Mouse (Mus musculus): Measurements from ENCODE around the gene Tlr4. TPM values are rescaled to one million over a fixed set of nuclear protein-coding genes. Genes with fewer than 3 reads are reported as not detected.
A peak's percentile ranks its signal among the peaks of the same experiment; 100 is the strongest.

The Tlr4 gene
- polyA plus RNA-seq (2015; fragmentation: Nextera tagmentation; extraction: Ambion mirVana), result 1.3 and 1.7 TPM in 2 replicates

DNA sequence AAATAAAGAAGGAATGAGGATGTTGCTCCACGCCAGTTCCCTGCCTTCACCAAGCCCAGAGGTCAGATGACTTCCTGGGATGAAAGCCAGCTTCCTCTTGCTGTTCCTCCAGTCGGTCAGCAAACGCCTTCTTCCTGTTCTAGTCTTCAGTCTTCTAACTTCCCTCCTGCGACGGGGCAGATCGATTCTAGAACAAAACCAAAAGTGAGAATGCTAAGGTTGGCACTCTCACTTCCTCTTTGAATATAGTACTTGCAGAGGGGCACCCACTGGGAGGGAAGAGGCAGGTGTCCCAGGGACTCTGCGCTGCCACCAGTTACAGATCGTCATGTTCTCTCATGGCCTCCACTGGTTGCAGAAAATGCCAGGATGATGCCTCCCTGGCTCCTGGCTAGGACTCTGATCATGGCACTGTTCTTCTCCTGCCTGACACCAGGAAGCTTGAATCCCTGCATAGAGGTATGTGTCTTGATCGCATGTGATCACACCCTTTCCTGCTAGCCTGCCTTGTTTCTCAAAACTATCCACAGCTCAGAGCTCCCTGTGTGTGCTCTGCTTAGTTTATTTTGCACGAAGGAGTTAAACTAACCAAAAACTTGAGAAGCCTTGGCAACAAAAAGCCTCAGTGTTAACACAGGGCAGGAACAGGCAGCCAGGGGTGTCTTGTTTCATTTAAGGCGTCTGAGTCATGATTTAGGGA is at the start of gene Tlr4:
Gene Tlr4, plus strand, starts transcription at position 122 of the 700 bp plus-strand sequence.
- Histone ChIP-seq H3K9me3 (no peaks in the 10 kb centered on the region), H3K4me3 (peak within 1 kb of the TSS; percentile 20), H3K9ac (0 out of 2 replicates have a peak within 1 kb of the TSS, but pooled peaks have one; percentile 2), H3K4me1 (peaks cover 5% of the 10 kb centered on the region; the same call in 1 of the 2 replicates), H3K4me2 (peak within 1 kb of the TSS; percentile 35), H3K36me3 (no peaks in the 10 kb centered on the region), H3K27ac (peak within 1 kb of the TSS; percentile 68), H3K27me3 (no peaks in the 10 kb centered on the region)
- ATAC-seq (ENCODE audit: borderline replicate concordance, extremely low read depth, low FRiP score, low TSS enrichment), result peak; percentile 73
- WGBS, result 26% methylated on average over 11 of the region's 11 CpGs

DNA sequence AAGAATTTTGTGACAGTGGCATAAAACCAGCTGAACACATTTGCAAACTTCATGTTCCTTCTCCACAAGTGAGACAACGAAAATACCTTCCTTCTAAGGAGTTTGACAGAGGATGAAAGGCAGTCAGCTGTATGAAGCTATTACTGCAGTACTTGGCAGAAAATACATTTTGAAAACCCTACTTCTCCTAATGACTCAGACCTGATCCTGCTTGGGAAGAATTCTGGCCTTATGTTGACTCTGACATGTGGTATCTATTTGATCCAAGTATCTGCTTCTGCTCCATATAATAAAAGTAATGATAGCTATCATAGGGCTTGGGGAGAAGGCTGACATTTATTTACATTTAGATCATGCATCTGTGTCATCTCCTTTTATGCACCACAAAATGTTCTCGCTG is 33.1 kb upstream of the Tlr4 start:
- WGBS, result 71% methylated on average over 2 of the region's 2 CpGs

DNA sequence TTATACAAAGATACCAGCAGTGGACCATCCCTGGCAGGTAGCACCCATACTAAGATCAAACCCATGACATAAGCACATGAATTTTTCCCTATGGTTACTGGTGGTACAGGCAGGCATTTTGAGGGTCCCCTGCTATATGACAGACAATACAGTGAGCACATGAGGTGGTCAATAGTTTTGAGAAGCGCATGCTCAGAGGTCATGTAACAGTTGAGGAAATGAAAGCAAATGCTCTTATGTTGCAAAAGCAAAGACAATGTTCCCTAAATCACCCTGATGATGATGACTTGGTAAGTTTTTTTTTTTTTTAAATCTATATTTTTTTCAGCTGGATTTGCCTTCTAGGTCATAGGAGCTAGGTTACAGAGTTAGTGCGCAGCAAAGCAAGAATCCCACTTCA is 30.7 kb upstream of the Tlr4 start:
- Histone ChIP-seq H3K4me2 (no peak overlapping the region), H3K27me3 (no peaks in the 10 kb centered on the region), H3K4me1 (no peaks in the 10 kb centered on the region), H3K36me3 (no peaks in the 10 kb centered on the region), H3K9me3 (no peaks in the 10 kb centered on the region), H3K4me3 (no peak overlapping the region), H3K9ac (no peak overlapping the region), H3K27ac (no peak overlapping the region)
- 89% methylated on average over 2 of the region's 2 CpGs for WGBS
- ATAC-seq (ENCODE audit: borderline replicate concordance, extremely low read depth, low FRiP score, low TSS enrichment), result no peak

More for the DNA sequence above, 33.1 kb upstream of the Tlr4 start:
- H3K27me3 ChIP-seq, result no peaks in the 10 kb centered on the region
- H3K4me1 ChIP-seq, result no peaks in the 10 kb centered on the region
- no peak for ATAC-seq (ENCODE audit: borderline replicate concordance, extremely low read depth, low FRiP score, low TSS enrichment)
- H3K9me3 ChIP-seq, result no peaks in the 10 kb centered on the region
- no peaks in the 10 kb centered on the region for H3K36me3 ChIP-seq
- no peak overlapping the region for H3K4me2 ChIP-seq
- H3K9ac ChIP-seq, result no peak overlapping the region
- H3K4me3 ChIP-seq, result no peak overlapping the region
- H3K27ac ChIP-seq, result no peak overlapping the region

DNA sequence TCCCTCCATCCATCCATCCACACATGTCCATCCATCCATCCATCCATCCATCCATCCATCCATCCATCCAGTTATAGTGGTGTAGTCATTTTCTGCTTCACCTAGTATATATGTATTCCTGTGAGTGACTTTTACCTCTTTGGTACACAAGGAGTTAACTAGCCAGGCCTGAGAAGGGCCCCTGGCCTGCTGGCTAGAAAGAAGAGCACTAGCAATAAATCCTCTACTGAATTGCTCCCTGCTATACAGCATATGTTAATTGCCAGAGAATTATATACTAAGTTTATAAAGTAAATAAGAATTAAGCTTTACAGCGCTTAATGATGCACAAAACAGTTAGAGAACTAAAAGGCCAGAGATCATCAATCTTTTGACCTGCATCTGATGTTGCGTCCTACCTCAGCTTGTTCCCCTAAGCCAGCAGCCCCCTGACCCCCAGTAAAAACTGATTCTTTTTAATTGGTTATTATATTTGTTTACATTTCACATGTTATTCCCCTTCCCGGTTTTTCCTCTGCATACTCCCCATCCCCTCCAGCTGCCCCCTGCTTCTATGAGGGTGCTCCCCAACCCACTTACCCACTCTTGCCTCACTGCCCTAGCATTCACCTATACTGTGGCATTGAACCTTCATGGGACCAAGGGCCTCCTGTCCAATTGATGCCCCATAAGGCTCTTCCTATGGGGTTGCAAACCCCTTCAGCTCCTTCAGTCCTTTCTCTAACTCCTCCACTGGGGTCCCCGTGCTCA is 22.7 kb upstream of the Tlr4 start:
- H3K4me2 ChIP-seq, result no peak overlapping the region
- H3K4me3 ChIP-seq, result no peak overlapping the region
- no peaks in the 10 kb centered on the region for H3K9me3 ChIP-seq
- no peak overlapping the region for H3K9ac ChIP-seq
- H3K36me3 ChIP-seq, result no peaks in the 10 kb centered on the region
- 58% methylated on average over 4 of the region's 4 CpGs for WGBS
- no peaks in the 10 kb centered on the region for H3K4me1 ChIP-seq
- H3K27me3 ChIP-seq, result no peaks in the 10 kb centered on the region
- no peak for ATAC-seq (ENCODE audit: borderline replicate concordance, extremely low read depth, low FRiP score, low TSS enrichment)
- no peak overlapping the region for H3K27ac ChIP-seq

DNA sequence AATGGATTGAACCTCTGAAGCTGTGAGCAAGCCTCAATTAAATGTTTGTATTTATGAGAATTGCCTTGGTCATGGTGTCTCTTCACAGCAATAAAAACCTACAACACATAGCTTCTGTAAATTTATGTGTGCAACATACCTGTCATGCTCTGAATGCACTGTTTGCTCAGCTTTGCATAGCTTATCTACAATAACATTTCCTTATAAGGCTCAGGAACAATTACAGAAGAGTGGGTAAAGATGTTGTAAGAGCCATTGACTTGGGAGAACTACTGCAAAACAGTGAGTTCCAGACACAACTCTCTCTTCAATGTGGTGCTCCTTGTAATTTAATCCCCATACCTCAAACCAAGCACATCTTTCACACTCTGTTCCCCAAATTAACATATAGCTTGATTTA is 21.6 kb upstream of the Tlr4 start:
- Histone ChIP-seq H3K4me3 (no peak overlapping the region), H3K4me1 (no peaks in the 10 kb centered on the region), H3K4me2 (no peak overlapping the region), H3K27me3 (no peaks in the 10 kb centered on the region), H3K36me3 (no peaks in the 10 kb centered on the region), H3K9ac (no peak overlapping the region), H3K9me3 (no peaks in the 10 kb centered on the region), H3K27ac (no peak overlapping the region)
- ATAC-seq (ENCODE audit: borderline replicate concordance, extremely low read depth, low FRiP score, low TSS enrichment), result no peak

DNA sequence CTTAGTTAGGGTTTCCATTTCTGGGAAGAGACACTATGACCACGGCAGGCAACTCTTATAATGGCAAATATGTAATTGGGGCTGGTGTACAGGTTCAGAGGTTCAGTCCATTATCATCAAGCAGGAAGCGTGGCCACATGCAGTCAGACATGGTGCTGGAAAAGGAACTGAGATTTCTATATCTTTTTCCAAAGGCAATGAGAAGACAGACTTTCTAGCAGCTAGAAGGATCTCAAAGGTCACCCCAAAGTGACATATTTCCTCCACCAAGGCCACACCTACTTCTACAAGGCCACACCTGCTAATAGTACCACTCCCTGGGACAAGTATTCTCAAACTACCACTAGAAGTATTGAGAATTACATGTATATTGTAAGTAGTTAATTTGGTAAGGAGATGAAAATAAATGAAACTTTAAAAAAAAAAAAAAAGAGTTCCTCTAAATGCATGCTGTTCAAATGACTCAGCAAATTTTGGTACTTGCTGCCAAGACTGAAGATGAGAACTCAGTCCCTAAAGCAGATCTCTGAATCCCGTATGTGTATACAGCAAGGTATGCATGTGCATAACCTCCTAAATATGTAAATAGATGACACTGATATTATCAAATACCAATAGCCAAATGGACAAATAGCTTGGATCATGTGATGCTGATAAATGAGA is 10.9 kb upstream of the Tlr4 start:
- Histone ChIP-seq H3K27me3 (no peaks in the 10 kb centered on the region), H3K4me2 (no peak overlapping the region), H3K4me1 (no peaks in the 10 kb centered on the region), H3K4me3 (no peak overlapping the region), H3K27ac (no peak overlapping the region), H3K9me3 (no peaks in the 10 kb centered on the region), H3K36me3 (no peaks in the 10 kb centered on the region), H3K9ac (no peak overlapping the region)
- no peak for ATAC-seq (ENCODE audit: borderline replicate concordance, extremely low read depth, low FRiP score, low TSS enrichment)
- 62% methylated on average over 3 of the region's 3 CpGs for WGBS

DNA sequence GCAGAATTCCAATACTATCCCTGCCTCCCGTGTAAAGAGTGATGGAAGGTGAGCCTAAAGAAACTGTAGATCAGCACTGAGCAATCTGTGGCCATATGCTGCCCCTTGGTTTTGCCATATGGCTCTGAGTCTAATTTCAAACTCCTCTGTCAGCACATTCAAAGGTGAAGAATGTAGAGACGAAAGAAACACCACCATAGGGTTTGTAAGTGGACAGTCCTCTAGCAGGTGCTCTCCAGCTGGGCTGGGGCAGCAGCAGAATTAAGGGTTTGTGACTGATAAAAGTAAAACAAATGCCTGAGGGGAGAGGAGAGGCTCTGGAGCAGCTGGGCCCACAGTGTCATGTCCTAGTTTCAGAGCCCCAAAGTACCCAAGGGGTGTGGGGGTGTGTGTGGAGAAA is 6.2 kb upstream of the Tlr4 start:
- no peaks in the 10 kb centered on the region for H3K9me3 ChIP-seq
- H3K36me3 ChIP-seq, result no peaks in the 10 kb centered on the region
- WGBS, result 54% methylated on average over 2 of the region's 2 CpGs
- ATAC-seq (ENCODE audit: borderline replicate concordance, extremely low read depth, low FRiP score, low TSS enrichment), result no peak
- no peak overlapping the region for H3K27ac ChIP-seq
- no peak overlapping the region for H3K9ac ChIP-seq
- H3K4me2 ChIP-seq, result no peak overlapping the region
- H3K27me3 ChIP-seq, result no peaks in the 10 kb centered on the region
- no peaks in the 10 kb centered on the region for H3K4me1 ChIP-seq
- no peak overlapping the region for H3K4me3 ChIP-seq

DNA sequence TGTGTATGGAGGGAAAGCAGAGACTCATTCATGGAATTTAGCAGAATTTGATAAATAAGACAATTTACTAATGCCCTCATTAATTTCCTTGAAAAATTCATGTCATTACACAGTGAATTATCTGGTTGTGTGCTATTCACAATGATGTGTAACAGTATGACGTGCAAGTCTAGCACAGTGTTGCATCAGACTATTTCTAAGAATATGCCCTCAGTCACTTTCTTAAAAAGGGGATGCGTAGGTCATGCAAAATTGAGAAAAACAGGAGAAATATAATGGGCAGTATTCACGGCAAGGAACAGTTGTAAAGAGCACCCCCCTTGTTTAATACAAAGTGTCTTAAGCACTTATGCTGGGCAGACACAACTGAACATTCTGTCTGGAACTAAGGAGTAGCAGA is 5.6 kb upstream of the Tlr4 start:
- no peak overlapping the region for H3K4me2 ChIP-seq
- no peak for ATAC-seq (ENCODE audit: borderline replicate concordance, extremely low read depth, low FRiP score, low TSS enrichment)
- 82% methylated on average over 3 of the region's 3 CpGs for WGBS
- no peak overlapping the region for H3K27ac ChIP-seq
- H3K36me3 ChIP-seq, result no peaks in the 10 kb centered on the region
- H3K27me3 ChIP-seq, result no peaks in the 10 kb centered on the region
- no peaks in the 10 kb centered on the region for H3K9me3 ChIP-seq
- H3K4me3 ChIP-seq, result no peak overlapping the region
- H3K4me1 ChIP-seq, result no peaks in the 10 kb centered on the region
- H3K9ac ChIP-seq, result no peak overlapping the region

DNA sequence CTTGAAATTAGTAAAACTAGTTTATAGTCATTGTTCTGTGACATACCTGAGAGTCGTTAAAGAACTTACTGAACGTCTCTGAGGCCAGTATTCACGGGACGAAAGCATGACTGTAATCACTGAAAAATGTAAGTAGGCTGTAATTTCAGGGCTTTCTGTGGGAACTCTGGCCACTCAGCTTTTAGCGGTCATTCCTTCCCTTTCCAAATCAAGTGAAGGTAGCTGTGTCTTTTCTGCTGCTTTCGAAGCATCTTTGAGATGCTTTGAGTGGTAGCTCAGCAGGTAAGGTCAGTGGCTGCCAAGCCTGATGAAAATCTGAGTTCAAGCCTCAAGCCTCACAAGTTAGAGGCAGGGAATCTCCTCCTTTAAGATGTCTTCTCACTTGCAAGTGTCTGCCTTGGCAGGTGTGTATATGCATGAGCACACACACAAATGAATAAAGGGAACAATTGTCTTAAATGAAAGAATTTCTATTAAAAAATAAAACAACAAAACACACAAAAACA is 832 bp downstream of the Tlr4 start:
- Histone ChIP-seq H3K4me3 (peak overlapping the region; percentile 1; the same call in 1 of the 2 replicates), H3K36me3 (no peaks in the 10 kb centered on the region), H3K9ac (no peak overlapping the region), H3K4me2 (peak overlapping the region; percentile 35; the same call in 1 of the 2 replicates), H3K9me3 (no peaks in the 10 kb centered on the region), H3K27me3 (no peaks in the 10 kb centered on the region), H3K4me1 (peaks cover 5% of the 10 kb centered on the region; the same call in 1 of the 2 replicates), H3K27ac (peak overlapping the region; percentile 68)
- ATAC-seq (ENCODE audit: borderline replicate concordance, extremely low read depth, low FRiP score, low TSS enrichment), result no peak
- 54% methylated on average over 6 of the region's 6 CpGs for WGBS

DNA sequence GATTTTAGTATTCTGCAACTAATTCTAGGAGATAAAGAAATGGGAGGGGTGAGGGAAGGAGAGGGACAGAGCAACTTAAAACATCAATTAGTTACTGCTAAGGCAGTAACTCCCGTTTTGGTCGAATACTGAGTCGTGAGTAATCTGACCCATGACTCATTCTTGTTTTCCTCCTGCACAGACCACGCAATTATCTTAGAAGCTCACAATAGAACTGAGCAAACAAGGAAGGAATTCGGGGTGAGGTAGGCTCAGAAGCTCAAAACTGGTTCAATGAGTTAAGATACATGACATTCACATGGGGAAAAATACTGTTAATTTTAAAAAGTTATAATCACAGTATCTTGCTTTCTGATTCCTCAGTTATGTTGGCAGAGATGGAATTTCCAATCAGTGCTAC is 1.3 kb downstream of the Tlr4 start:
- Histone ChIP-seq H3K9ac (no peak overlapping the region), H3K4me1 (peaks cover 5% of the 10 kb centered on the region; the same call in 1 of the 2 replicates), H3K27ac (no peak overlapping the region), H3K4me3 (no peak overlapping the region), H3K36me3 (no peaks in the 10 kb centered on the region), H3K4me2 (no peak overlapping the region), H3K9me3 (no peaks in the 10 kb centered on the region), H3K27me3 (no peaks in the 10 kb centered on the region)
- WGBS, result 17% methylated on average over 5 of the region's 5 CpGs
- no peak for ATAC-seq (ENCODE audit: borderline replicate concordance, extremely low read depth, low FRiP score, low TSS enrichment)

DNA sequence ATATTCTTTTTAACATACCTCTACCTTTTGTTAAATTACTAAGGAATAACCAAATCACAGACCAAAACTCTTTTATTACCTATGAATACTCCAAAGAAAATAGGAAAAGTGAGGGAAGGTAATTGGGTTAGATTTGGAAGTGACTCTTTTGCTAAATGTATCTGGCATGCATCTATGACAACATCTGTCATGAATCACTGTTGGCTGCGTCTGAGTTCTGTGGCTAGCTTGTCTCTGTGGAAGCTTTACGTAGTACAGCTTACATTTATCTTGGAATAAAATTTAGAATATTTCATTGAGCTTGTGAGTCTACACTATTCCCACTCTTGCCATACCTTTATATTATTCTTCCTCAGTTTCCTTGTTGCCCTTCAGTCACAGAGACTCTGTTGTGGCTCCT is 10.7 kb downstream of the Tlr4 start:
- 87% methylated on average over 2 of the region's 2 CpGs for WGBS
- no peak for ATAC-seq (ENCODE audit: borderline replicate concordance, extremely low read depth, low FRiP score, low TSS enrichment)
- no peak overlapping the region for H3K9ac ChIP-seq
- H3K4me2 ChIP-seq, result no peak overlapping the region
- H3K27ac ChIP-seq, result no peak overlapping the region
- no peaks in the 10 kb centered on the region for H3K27me3 ChIP-seq
- H3K36me3 ChIP-seq, result no peaks in the 10 kb centered on the region
- H3K9me3 ChIP-seq, result no peaks in the 10 kb centered on the region
- no peak overlapping the region for H3K4me3 ChIP-seq
- no peaks in the 10 kb centered on the region for H3K4me1 ChIP-seq

DNA sequence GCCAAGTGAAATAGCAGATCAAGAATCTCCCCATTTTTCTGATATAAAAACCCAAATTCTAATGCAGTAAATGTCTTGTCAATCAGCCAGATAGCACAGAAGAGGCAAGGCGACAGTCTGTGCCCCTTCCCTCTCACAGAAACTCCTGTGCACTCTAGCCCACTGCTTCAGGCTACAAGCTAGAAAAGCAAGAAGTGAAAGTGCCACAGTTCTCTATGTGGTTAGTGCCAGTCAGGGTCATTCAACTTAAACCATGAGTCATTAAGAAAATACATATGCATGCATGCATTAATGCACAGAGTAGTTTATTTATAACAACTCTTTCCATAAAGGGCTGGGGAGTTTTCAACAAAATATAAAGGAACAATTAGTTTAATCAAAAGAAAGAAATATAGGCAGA is 15.9 kb downstream of the Tlr4 start:
- H3K9ac ChIP-seq, result no peak overlapping the region
- H3K4me3 ChIP-seq, result no peak overlapping the region
- H3K4me2 ChIP-seq, result no peak overlapping the region
- H3K36me3 ChIP-seq, result no peaks in the 10 kb centered on the region
- no peaks in the 10 kb centered on the region for H3K9me3 ChIP-seq
- no peak for ATAC-seq (ENCODE audit: borderline replicate concordance, extremely low read depth, low FRiP score, low TSS enrichment)
- no peak overlapping the region for H3K27ac ChIP-seq
- WGBS, result 47% methylated on average over 1 of the region's 1 CpGs
- H3K27me3 ChIP-seq, result no peaks in the 10 kb centered on the region
- H3K4me1 ChIP-seq, result no peaks in the 10 kb centered on the region
